Mouse (Mus musculus) liver, embryonic 14.5 days (tissue): ENCODE data around the gene Mesd.

ENCODE experiments used
- CTCF ChIP-seq: IDR thresholded peaks from 2 replicates; pipeline ENCODE4 v1.5.1; 2016; ENCODE audit warnings: antibody characterized with exemption, low read depth, control low read depth
- EP300 ChIP-seq: IDR thresholded peaks from 2 replicates; pipeline ENCODE4 v1.6.1; 2016; ENCODE audit warnings: antibody characterized with exemption, low read depth

- peak; percentile 27 for TF ChIP-seq CTCF
- TF ChIP-seq EP300, result peak; percentile 33; the same call in 1 of the 2 replicates
Measured at GRCm38 (mm10) chr7:83884021-83884658, at the start of gene Mesd, which contains the start of gene Tlnrd1.
